Mouse (Mus musculus): ENCODE data around the gene Ubash3b. TPM values are rescaled to one million over a fixed set of nuclear protein-coding genes. Genes with fewer than 3 reads are reported as not detected.

Ubash3b gene
- polyA plus RNA-seq, 1 experiment = 85.5 TPM

DNA sequence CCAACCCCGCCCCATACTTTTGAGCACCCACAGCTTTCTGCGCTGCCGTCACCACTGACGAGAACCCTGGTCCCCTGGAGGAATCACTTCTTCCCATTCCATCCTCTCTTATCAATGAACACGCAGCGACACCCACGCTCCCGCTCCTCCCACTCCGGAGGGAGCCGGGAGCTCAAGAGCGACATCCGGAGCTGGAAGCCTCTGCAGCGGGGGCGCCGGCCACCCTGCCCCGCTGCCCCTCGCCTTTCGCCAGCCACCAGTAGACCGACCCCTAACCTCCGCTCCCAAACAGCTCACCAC lies 4.8 kb downstream of the Ubash3b start:
- Histone ChIP-seq H3K4me3 (replicated peaks) (peak overlapping the region; percentile 97), H3K4me1 (peaks cover 85% of the 10 kb centered on the region), H3K9me3 (no peaks in the 10 kb centered on the region), H3K27me3 (replicated peaks) (no peaks in the 10 kb centered on the region), H3K36me3 (replicated peaks; ENCODE audit: low read length) (peaks cover 34% of the 10 kb centered on the region)
- TF ChIP-seq GATA1 (IDR thresholded peaks at IDR 0.05; ENCODE audit: borderline replicate concordance, low read length) (no peak), FLI1 (IDR thresholded peaks at IDR 0.05; ENCODE audit: low read length) (no peak)

DNA sequence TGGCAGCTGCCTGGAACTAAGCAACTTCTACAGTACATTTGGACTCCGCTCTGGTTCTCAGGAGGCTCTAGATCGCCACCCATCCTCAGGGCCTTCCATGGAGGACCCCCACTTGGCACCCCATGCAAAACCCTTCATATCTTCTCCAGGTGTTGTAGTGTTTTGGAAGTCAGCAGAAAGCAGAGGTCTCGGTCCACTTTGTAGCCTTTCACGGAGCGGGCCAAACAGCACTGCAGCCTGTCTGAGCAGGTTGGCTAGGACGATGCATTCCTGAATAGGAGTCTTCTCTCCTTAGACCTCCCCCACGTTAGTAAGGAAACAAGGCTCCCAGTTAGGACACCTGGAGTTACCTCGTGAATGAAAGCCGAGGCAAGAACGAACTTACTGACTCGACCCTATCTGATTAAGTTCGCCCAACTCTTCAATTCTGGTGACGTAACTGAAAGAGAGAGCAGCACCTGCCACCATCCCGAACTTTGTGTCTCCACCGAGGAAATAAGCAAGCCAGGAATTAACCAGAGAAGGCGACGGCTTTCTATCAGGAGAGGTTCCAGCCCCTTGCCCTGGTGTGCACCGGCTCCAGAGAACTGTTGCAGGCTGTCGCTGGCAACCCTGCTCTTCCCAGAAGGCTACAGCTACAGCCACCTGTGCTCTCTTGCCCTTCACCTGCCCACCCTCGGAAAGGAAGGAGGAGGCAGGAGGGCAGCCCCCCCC lies 5.3 kb downstream of the Ubash3b start:
- Histone ChIP-seq H3K4me3 (replicated peaks) (peak overlapping the region; percentile 97), H3K36me3 (replicated peaks; ENCODE audit: low read length) (peaks cover 39% of the 10 kb centered on the region), H3K9me3 (no peaks in the 10 kb centered on the region), H3K27me3 (replicated peaks) (no peaks in the 10 kb centered on the region), H3K4me1 (peaks cover 85% of the 10 kb centered on the region)
- TF ChIP-seq FLI1 (IDR thresholded peaks at IDR 0.05; ENCODE audit: low read length) = no peak
- no peak for TF ChIP-seq GATA1 (IDR thresholded peaks at IDR 0.05; ENCODE audit: borderline replicate concordance, low read length)

DNA sequence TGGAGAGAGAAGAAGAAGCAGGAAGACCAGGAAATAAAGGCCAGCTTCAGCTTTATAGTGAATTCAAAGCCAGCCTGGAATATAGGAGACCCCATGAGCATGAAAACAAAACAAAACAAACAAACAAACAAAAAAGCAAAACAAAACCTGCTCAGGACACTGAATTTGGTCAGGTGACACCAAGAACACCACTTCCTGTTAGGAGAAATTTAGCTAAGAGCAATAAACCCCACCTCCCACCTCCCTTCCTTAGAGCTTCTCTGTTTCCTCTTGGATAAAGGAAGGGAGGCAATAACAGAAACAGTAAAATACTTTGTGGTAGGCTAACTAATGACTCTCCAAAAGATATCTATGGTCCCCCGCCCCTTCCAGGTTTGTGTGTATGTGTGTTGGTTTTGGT lies 7.5 kb downstream of the Ubash3b start:
- Histone ChIP-seq H3K27me3 (replicated peaks) (no peaks in the 10 kb centered on the region), H3K4me3 (replicated peaks) (peak overlapping the region; percentile 88), H3K4me1 (peaks cover 85% of the 10 kb centered on the region), H3K36me3 (replicated peaks; ENCODE audit: low read length) (peaks cover 55% of the 10 kb centered on the region), H3K9me3 (no peaks in the 10 kb centered on the region)
- TF ChIP-seq GATA1 (IDR thresholded peaks at IDR 0.05; ENCODE audit: borderline replicate concordance, low read length) (no peak), FLI1 (IDR thresholded peaks at IDR 0.05; ENCODE audit: low read length) (no peak)

DNA sequence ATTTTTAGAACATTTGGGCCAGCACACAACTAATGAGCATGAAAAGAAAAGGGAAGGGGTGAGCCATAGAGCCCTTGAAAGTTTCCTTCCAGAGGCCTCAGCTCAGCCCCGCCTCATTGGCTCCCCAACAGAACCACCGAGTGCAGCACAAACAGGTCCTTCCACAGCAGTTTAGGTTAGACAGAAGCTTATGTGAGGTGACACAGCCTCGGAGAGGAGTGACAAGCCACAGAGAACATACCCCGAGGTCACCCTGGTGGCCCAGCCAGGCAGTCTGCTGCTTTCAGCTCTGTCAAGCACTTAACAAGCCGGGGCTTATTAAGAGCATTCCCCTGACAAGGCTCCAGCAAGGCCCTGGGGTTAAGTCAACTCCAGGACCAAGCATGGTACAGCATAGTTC lies 8.4 kb downstream of the Ubash3b start:
- peaks cover 85% of the 10 kb centered on the region for H3K4me1 ChIP-seq
- H3K36me3 ChIP-seq (replicated peaks; ENCODE audit: low read length) = peaks cover 64% of the 10 kb centered on the region
- TF ChIP-seq FLI1 (IDR thresholded peaks at IDR 0.05; ENCODE audit: low read length) (no peak), GATA1 (IDR thresholded peaks at IDR 0.05; ENCODE audit: borderline replicate concordance, low read length) (no peak)
- no peaks in the 10 kb centered on the region for H3K9me3 ChIP-seq
- no peaks in the 10 kb centered on the region for H3K27me3 ChIP-seq (replicated peaks)
- peak overlapping the region; percentile 88 for H3K4me3 ChIP-seq (replicated peaks)

DNA sequence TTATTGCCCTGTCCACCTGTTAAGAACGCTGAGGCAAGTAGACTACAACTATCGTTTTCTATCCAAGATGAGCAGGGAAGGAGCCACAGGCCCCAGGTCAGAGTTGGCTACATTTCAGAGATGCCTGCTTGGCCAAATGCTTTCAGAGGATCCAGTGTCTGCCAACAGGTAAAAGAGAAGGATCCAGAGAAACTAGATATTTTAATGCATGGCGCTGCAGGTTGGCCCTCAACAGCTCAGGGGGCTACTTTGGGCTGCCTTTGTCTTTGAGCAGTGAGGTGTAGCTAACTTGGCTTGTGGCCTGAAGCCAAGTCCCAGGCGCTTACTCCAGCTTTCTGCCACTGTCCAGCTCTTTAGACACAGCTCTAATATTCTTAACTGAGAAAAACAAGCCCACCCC lies 10.0 kb downstream of the Ubash3b start:
- Histone ChIP-seq H3K27me3 (replicated peaks) (no peaks in the 10 kb centered on the region), H3K9me3 (no peaks in the 10 kb centered on the region), H3K36me3 (replicated peaks; ENCODE audit: low read length) (peaks cover 80% of the 10 kb centered on the region), H3K4me3 (replicated peaks) (peak overlapping the region; percentile 83), H3K4me1 (peaks cover 96% of the 10 kb centered on the region)
- no peak for TF ChIP-seq FLI1 (IDR thresholded peaks at IDR 0.05; ENCODE audit: low read length)
- TF ChIP-seq GATA1 (IDR thresholded peaks at IDR 0.05; ENCODE audit: borderline replicate concordance, low read length) = no peak

DNA sequence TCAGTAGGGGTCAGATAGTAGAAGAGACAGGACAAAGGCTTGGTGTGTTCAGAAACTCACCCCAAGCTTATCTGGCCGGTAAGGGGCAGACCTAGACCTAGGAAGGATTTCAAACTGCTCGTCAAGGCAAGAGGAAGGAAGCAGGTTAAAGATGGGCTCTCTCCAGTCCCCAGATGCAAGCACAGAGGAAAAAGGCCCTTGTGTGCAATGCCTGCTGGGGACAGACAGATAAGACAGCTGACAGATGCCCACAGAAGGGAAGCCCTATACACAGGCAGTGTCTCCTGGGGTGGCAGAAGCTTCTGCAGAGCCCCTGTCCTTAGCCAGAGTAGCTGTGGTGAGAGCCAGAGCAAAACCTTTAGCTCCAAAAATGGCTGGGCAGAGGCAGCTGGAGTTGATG lies 11.6 kb downstream of the Ubash3b start:
- Histone ChIP-seq H3K4me1 (peaks cover 96% of the 10 kb centered on the region), H3K27me3 (replicated peaks) (no peaks in the 10 kb centered on the region), H3K4me3 (replicated peaks) (peak overlapping the region; percentile 87), H3K36me3 (replicated peaks; ENCODE audit: low read length) (peaks cover 85% of the 10 kb centered on the region), H3K9me3 (no peaks in the 10 kb centered on the region)
- TF ChIP-seq GATA1 (IDR thresholded peaks at IDR 0.05; ENCODE audit: borderline replicate concordance, low read length) (peak; percentile 18; the same call in 1 of the 3 replicates), FLI1 (IDR thresholded peaks at IDR 0.05; ENCODE audit: low read length) (no peak)

DNA sequence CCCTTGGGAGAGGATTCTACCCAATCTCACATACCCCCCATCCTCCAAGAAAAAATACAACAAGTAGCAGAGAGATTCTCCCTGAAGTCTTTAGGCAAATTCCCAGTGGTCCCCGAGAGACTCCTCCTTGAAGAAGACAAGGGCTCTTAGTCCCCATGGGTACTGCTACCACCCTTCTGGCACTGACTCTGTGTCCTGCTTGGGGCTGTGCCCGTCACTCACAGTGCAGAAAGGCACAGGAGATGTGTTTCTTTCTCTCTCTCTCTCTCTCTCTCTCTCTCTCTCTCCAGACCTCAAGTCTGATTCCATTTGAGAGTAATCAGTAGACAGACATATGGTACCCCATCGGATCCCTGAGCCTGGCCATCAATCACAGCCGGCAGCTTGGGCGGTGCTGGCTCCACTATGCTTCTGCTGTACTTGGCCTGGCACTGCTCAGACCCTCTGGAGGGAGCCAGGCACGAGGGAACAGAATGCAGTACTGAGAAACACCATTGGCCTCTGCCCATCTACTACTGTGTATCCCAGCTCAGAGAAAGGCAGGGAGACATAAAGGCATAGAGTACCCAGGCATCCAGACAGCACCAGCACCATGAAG lies 12.3 kb downstream of the Ubash3b start:
- Histone ChIP-seq H3K4me3 (replicated peaks) (peak overlapping the region; percentile 87), H3K36me3 (replicated peaks; ENCODE audit: low read length) (peaks cover 90% of the 10 kb centered on the region), H3K9me3 (no peaks in the 10 kb centered on the region), H3K27me3 (replicated peaks) (no peaks in the 10 kb centered on the region), H3K4me1 (peaks cover 100% of the 10 kb centered on the region)
- no peak for TF ChIP-seq FLI1 (IDR thresholded peaks at IDR 0.05; ENCODE audit: low read length)
- TF ChIP-seq GATA1 (IDR thresholded peaks at IDR 0.05; ENCODE audit: borderline replicate concordance, low read length) = no peak

DNA sequence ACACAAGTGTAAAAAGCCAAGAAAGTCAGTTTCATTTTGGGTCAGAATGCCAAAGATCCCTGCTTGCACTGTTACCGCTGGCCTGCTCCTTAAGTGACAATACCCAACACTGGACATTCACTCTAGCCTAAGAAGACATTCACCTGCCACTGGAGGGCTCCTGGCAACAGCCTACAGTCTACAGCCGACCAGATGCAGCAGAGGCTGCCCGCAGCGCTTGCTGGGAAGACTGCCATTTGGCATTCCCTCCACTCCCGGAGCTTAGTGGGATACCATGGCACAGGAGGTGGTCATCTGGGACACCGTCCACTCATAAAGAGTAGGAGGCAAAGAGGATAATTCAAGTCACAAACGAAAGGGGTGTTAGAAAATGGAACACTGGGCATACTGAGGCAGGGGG lies 12.9 kb downstream of the Ubash3b start:
- no peak for TF ChIP-seq FLI1 (IDR thresholded peaks at IDR 0.05; ENCODE audit: low read length)
- TF ChIP-seq GATA1 (IDR thresholded peaks at IDR 0.05; ENCODE audit: borderline replicate concordance, low read length) = no peak
- Histone ChIP-seq H3K4me3 (replicated peaks) (peak overlapping the region; percentile 50), H3K27me3 (replicated peaks) (no peaks in the 10 kb centered on the region), H3K4me1 (peaks cover 100% of the 10 kb centered on the region), H3K9me3 (no peaks in the 10 kb centered on the region), H3K36me3 (replicated peaks; ENCODE audit: low read length) (peaks cover 92% of the 10 kb centered on the region)

DNA sequence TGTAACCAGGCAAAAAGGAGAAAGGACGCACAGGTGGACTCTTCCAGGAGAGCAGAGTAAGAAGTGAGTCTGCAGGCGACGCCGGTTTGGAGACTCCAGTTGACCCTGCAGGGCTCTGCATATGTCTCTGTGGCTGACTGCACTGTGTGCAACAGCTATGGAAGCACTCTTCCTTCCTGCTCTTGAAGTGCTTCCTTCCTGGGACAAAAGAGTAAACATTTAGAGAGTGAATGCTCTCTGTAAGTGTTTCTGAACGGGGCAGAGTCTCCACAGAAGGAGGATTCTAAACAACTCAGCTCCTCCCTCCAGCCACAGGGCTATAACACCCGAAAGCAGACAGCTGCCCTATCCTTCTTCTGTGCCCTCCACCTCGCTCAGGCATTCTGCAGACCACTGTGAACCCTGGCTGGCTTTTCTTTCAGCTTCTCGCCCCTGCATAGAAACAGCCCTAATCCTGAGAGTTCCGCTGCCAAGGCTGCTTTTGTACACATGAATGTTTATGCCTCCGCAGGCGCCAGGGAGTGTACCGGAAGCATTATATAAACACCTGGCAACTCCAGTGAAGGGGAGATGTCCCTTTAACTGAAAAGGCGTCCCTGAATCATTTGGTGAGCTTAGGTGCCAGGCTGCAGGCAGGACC lies 14.2 kb downstream of the Ubash3b start:
- peak overlapping the region; percentile 3 for H3K4me3 ChIP-seq (replicated peaks)
- no peaks in the 10 kb centered on the region for H3K27me3 ChIP-seq (replicated peaks)
- no peaks in the 10 kb centered on the region for H3K9me3 ChIP-seq
- peaks cover 100% of the 10 kb centered on the region for H3K4me1 ChIP-seq
- peaks cover 92% of the 10 kb centered on the region for H3K36me3 ChIP-seq (replicated peaks; ENCODE audit: low read length)
- TF ChIP-seq FLI1 (IDR thresholded peaks at IDR 0.05; ENCODE audit: low read length) (no peak), GATA1 (IDR thresholded peaks at IDR 0.05; ENCODE audit: borderline replicate concordance, low read length) (no peak)

DNA sequence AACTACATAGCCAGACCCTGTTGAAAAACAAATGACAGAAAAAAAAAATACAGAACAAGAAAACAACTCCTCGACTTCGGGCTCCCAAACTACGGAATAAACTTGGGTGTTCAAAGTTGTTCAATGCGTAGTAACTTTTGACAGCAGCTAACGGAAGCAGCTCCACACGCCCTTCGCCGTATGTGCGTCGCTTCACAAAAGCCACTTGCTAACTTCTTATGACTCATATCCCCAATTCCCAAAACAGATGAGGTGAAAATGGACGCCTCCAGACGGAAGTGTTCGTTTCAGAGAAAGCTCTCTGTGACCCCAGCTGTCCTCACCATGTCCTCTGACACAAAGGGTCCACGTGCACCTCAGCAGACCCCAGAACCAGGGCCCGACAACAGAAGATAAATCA lies 17.7 kb downstream of the Ubash3b start:
- Histone ChIP-seq H3K36me3 (replicated peaks; ENCODE audit: low read length) (peaks cover 97% of the 10 kb centered on the region), H3K27me3 (replicated peaks) (no peaks in the 10 kb centered on the region), H3K9me3 (no peaks in the 10 kb centered on the region), H3K4me3 (replicated peaks) (no peak overlapping the region), H3K4me1 (peaks cover 99% of the 10 kb centered on the region)
- TF ChIP-seq GATA1 (IDR thresholded peaks at IDR 0.05; ENCODE audit: borderline replicate concordance, low read length) (no peak), FLI1 (IDR thresholded peaks at IDR 0.05; ENCODE audit: low read length) (no peak)

Measured in megakaryocyte, embryonic 14.5 days (primary cell).